Mouse (Mus musculus) neural tube, embryonic 12.5 days (tissue): ENCODE measurements around the gene Fgfr2. TPM values are rescaled to one million over a fixed set of nuclear protein-coding genes. Genes with fewer than 3 reads are reported as not detected.

Experiments
- ATAC-seq: fragments of 200-750 bp; cut with Nextera tagmentation; 2 replicates; pipeline ENCODE4 v1.8.0; 2017; ENCODE audit warnings: low read depth, mild to moderate bottlenecking, moderate TSS enrichment, moderate library complexity; ENCODE audit not compliant: low FRiP score
- H3K27ac ChIP-seq: fragments of 300-500 bp; sonication (generic); 2 replicates; pipeline ENCODE4 v1.5.1; 2016
- H3K27me3 ChIP-seq: fragments of 300-500 bp; sonication (generic); replicated peaks from 2 replicates; pipeline ENCODE4 v1.6.1; 2016; ENCODE audit warnings: mild to moderate bottlenecking
- H3K36me3 ChIP-seq: fragments of 300-500 bp; sonication (generic); 2 replicates; pipeline ENCODE4 v1.6.1; 2016; ENCODE audit warnings: mild to moderate bottlenecking
- H3K4me1 ChIP-seq: fragments of 300-500 bp; sonication (generic); 2 replicates; pipeline ENCODE4 v1.6.1; 2016
- H3K4me2 ChIP-seq: fragments of 300-500 bp; sonication (generic); replicated peaks from 2 replicates; pipeline ENCODE4 v1.6.1; 2016; ENCODE audit warnings: mild to moderate bottlenecking
- H3K4me3 ChIP-seq: fragments of 300-500 bp; sonication (generic); 2 replicates; pipeline ENCODE4 v1.5.1; 2016
- H3K9ac ChIP-seq: fragments of 300-500 bp; sonication (generic); 2 replicates; pipeline ENCODE4 v1.6.1; 2016; ENCODE audit warnings: mild to moderate bottlenecking
- H3K9me3 ChIP-seq: fragments of 300-500 bp; sonication (generic); 2 replicates; pipeline ENCODE4 v1.6.1; 2016; ENCODE audit warnings: mild to moderate bottlenecking
- whole genome bisulfite sequencing: fragments of 180-500 bp; shearing (Covaris S2); methylation state at CpG from one replicate; pipeline ENCODE4 v1.1.7; 2016; 5-methylcytosine and 5-hydroxymethylcytosine counted together
- polyA plus RNA-seq: library from polyadenylated mRNA; unstranded; fragments of >200 nt; fragmentation: Nextera tagmentation; extraction: Ambion mirVana; gene quantifications from 2 replicates; pipeline ENCODE4 v1.2.1, GENCODE M21; 2016

The Fgfr2 gene
- polyA plus RNA-seq, 1 experiment from 2014 or later = 65.0 TPM

GRCm38 (mm10) chr7:130900233-130900848, 2222.8 kb downstream of the Fgfr2 start:
- Histone ChIP-seq H3K9me3 (no peaks in the 10 kb centered on the region), H3K4me1 (no peaks in the 10 kb centered on the region), H3K9ac (no peak overlapping the region), H3K4me3 (no peak overlapping the region), H3K27ac (no peak overlapping the region), H3K36me3 (peaks cover 22% of the 10 kb centered on the region; the same call in 1 of the 2 replicates), H3K27me3 (no peaks in the 10 kb centered on the region), H3K4me2 (no peak overlapping the region)
- 96% methylated on average over 5 of the region's 5 CpGs for WGBS
- ATAC-seq = no peak

DNA sequence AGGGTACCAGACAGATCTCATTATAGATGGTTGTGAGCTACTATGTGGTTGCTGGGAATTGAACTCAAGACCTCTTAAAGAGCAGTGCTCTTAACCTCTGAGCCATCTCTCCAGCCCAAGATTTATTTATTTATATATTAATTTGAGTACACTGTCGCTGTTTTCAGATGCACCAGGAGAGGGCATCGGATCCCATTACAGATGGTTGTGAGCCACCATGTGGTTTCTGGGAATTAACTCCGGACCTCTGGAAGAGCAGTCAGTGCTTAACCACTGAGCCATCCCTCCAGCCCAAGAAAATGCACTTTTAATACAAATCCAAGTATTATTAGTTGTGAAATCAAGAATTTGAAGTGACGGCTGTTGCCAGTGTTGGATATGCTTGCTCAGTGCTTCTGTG, 2224.8 kb downstream of the Fgfr2 start:
- Histone ChIP-seq H3K4me3 (no peak overlapping the region), H3K4me1 (no peaks in the 10 kb centered on the region), H3K27ac (no peak overlapping the region), H3K4me2 (no peak overlapping the region), H3K9me3 (no peaks in the 10 kb centered on the region), H3K9ac (no peak overlapping the region), H3K36me3 (peaks cover 7% of the 10 kb centered on the region; the same call in 1 of the 2 replicates), H3K27me3 (no peaks in the 10 kb centered on the region)
- ATAC-seq = no peak
- 86% methylated on average over 4 of the region's 4 CpGs for WGBS

DNA sequence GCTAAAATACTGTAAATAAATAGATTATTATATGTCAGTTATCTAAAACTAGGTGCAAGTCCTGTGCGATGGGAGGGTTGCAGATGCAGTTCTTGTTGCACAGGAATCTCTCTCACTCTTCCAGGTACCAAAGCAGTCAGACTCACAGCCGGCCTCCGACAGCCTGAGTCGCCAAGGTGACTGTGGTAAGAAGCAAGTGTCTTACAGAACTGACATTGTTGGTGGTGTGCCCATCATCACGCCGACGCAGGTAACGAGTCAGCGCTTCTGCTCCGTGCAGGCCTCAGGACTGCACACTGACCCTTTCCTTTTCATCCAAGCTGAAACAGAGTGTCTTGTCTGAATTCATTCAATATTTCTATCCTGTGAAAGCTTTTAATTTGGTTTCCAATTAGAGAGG, 2225.9 kb downstream of the Fgfr2 start:
- Histone ChIP-seq H3K36me3 (peaks cover 12% of the 10 kb centered on the region), H3K27ac (no peak overlapping the region)

GRCm38 (mm10) chr7:130896064-130896463, 2227.1 kb downstream of the Fgfr2 start:
- peaks cover 20% of the 10 kb centered on the region for H3K36me3 ChIP-seq
- no peak for ATAC-seq
- WGBS = 80% methylated on average over 3 of the region's 3 CpGs

More for the DNA sequence above, 2225.9 kb downstream of the Fgfr2 start:
- 93% methylated on average over 10 of the region's 10 CpGs for WGBS
- ATAC-seq = no peak
- no peak overlapping the region for H3K4me3 ChIP-seq
- no peaks in the 10 kb centered on the region for H3K27me3 ChIP-seq
- no peaks in the 10 kb centered on the region for H3K4me1 ChIP-seq
- H3K4me2 ChIP-seq = no peak overlapping the region
- H3K9ac ChIP-seq = no peak overlapping the region
- H3K9me3 ChIP-seq = no peaks in the 10 kb centered on the region

GRCm38 (mm10) chr7:130895618-130895945, 2227.6 kb downstream of the Fgfr2 start:
- Histone ChIP-seq H3K4me3 (no peak overlapping the region), H3K9me3 (no peaks in the 10 kb centered on the region), H3K27me3 (no peaks in the 10 kb centered on the region), H3K9ac (no peak overlapping the region), H3K4me2 (no peak overlapping the region), H3K4me1 (no peaks in the 10 kb centered on the region), H3K27ac (no peak overlapping the region), H3K36me3 (peaks cover 18% of the 10 kb centered on the region)
- no peak for ATAC-seq
- 81% methylated on average over 2 of the region's 2 CpGs for WGBS

More at GRCm38 (mm10) chr7:130896064-130896463, 2227.1 kb downstream of the Fgfr2 start:
- H3K27me3 ChIP-seq = no peaks in the 10 kb centered on the region
- H3K4me2 ChIP-seq = no peak overlapping the region
- no peak overlapping the region for H3K27ac ChIP-seq
- no peak overlapping the region for H3K4me3 ChIP-seq
- H3K4me1 ChIP-seq = no peaks in the 10 kb centered on the region
- H3K9me3 ChIP-seq = no peaks in the 10 kb centered on the region
- H3K9ac ChIP-seq = no peak overlapping the region

- Histone ChIP-seq H3K27ac (no peak overlapping the region), H3K4me3 (no peak overlapping the region), H3K9ac (no peak overlapping the region), H3K9me3 (no peaks in the 10 kb centered on the region), H3K4me2 (no peak overlapping the region), H3K4me1 (no peaks in the 10 kb centered on the region), H3K36me3 (peaks cover 16% of the 10 kb centered on the region), H3K27me3 (no peaks in the 10 kb centered on the region)
- ATAC-seq = no peak
- 88% methylated on average over 9 of the region's 9 CpGs for WGBS
These were observed 2228.1 kb downstream of the Fgfr2 start for GRCm38 (mm10) chr7:130894931-130895617.

GRCm38 (mm10) chr7:130892973-130893372, 2230.2 kb downstream of the Fgfr2 start:
- no peaks in the 10 kb centered on the region for H3K4me1 ChIP-seq
- H3K9ac ChIP-seq = no peak overlapping the region
- no peak for ATAC-seq
- 85% methylated on average over 6 of the region's 6 CpGs for WGBS
- no peak overlapping the region for H3K4me3 ChIP-seq
- peaks cover 14% of the 10 kb centered on the region for H3K36me3 ChIP-seq
- no peak overlapping the region for H3K27ac ChIP-seq
- H3K27me3 ChIP-seq = no peaks in the 10 kb centered on the region
- no peaks in the 10 kb centered on the region for H3K9me3 ChIP-seq
- H3K4me2 ChIP-seq = no peak overlapping the region

- WGBS = 60% methylated on average over 2 of the region's 2 CpGs
- Histone ChIP-seq H3K9me3 (no peaks in the 10 kb centered on the region), H3K27ac (no peak overlapping the region), H3K4me2 (no peak overlapping the region), H3K36me3 (peaks cover 25% of the 10 kb centered on the region), H3K9ac (no peak overlapping the region), H3K27me3 (no peaks in the 10 kb centered on the region), H3K4me1 (no peaks in the 10 kb centered on the region), H3K4me3 (no peak overlapping the region)
- no peak for ATAC-seq
These were observed 2232.3 kb downstream of the Fgfr2 start for GRCm38 (mm10) chr7:130890871-130891270.

GRCm38 (mm10) chr7:130887946-130888345, 2235.2 kb downstream of the Fgfr2 start:
- Histone ChIP-seq H3K4me3 (no peak overlapping the region), H3K9ac (no peak overlapping the region), H3K9me3 (no peaks in the 10 kb centered on the region), H3K36me3 (peaks cover 29% of the 10 kb centered on the region), H3K27me3 (no peaks in the 10 kb centered on the region), H3K27ac (no peak overlapping the region), H3K4me1 (no peaks in the 10 kb centered on the region), H3K4me2 (no peak overlapping the region)
- no peak for ATAC-seq
- WGBS = 50% methylated on average over 3 of the region's 3 CpGs

DNA sequence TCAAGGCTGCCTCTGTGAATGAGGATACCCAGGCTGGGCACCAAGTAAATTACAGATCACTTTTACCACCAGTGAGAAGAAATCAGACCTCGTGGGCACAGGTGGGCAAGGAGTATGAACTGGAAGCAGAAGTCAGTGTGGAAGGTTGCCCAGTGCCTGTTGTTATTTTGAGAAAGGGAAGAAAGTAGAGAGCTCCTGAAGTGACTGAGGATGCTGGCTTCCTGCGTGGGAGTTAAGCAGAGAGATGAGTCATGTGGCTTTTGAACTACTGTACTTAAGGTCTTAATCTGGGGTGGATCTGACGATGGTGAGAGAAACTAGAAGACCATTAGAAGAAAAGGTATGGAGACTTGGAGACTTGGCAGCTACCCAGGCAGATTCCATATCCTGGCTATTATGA, 2236.9 kb downstream of the Fgfr2 start:
- Histone ChIP-seq H3K4me3 (no peak overlapping the region), H3K4me1 (no peaks in the 10 kb centered on the region), H3K9ac (no peak overlapping the region), H3K27me3 (no peaks in the 10 kb centered on the region), H3K36me3 (peaks cover 17% of the 10 kb centered on the region; the same call in 1 of the 2 replicates), H3K4me2 (no peak overlapping the region), H3K27ac (no peak overlapping the region), H3K9me3 (no peaks in the 10 kb centered on the region)
- no peak for ATAC-seq
- 92% methylated on average over 3 of the region's 3 CpGs for WGBS

- Histone ChIP-seq H3K4me1 (no peaks in the 10 kb centered on the region), H3K36me3 (peaks cover 15% of the 10 kb centered on the region; the same call in 1 of the 2 replicates), H3K4me2 (no peak overlapping the region), H3K4me3 (no peak overlapping the region), H3K9me3 (no peaks in the 10 kb centered on the region), H3K27ac (no peak overlapping the region), H3K27me3 (no peaks in the 10 kb centered on the region), H3K9ac (no peak overlapping the region)
- ATAC-seq = no peak
- WGBS = 89% methylated on average over 2 of the region's 2 CpGs
These were observed 2239.0 kb downstream of the Fgfr2 start for GRCm38 (mm10) chr7:130884161-130884560.

- H3K4me1 ChIP-seq = peaks cover 9% of the 10 kb centered on the region; the same call in 1 of the 2 replicates
- no peaks in the 10 kb centered on the region for H3K36me3 ChIP-seq
- H3K27ac ChIP-seq = no peak overlapping the region
- no peak overlapping the region for H3K4me3 ChIP-seq
- no peak for ATAC-seq
- WGBS = 62% methylated on average over 3 of the region's 3 CpGs
- no peaks in the 10 kb centered on the region for H3K27me3 ChIP-seq
- peak overlapping the region; percentile 72 for H3K4me2 ChIP-seq
- H3K9ac ChIP-seq = no peak overlapping the region
- H3K9me3 ChIP-seq = no peaks in the 10 kb centered on the region
These were observed 2255.9 kb downstream of the Fgfr2 start for GRCm38 (mm10) chr7:130867256-130867655.

GRCm38 (mm10) chr7:130866640-130867039, 2256.5 kb downstream of the Fgfr2 start:
- no peaks in the 10 kb centered on the region for H3K27me3 ChIP-seq
- H3K36me3 ChIP-seq = no peaks in the 10 kb centered on the region
- no peak for ATAC-seq
- H3K4me2 ChIP-seq = peak overlapping the region; percentile 72
- H3K4me3 ChIP-seq = peak overlapping the region; percentile 86
- H3K9ac ChIP-seq = peak overlapping the region; percentile 89
- H3K27ac ChIP-seq = 0 out of 2 replicates have a peak overlapping the region, but pooled peaks have one; percentile 20
- no peaks in the 10 kb centered on the region for H3K9me3 ChIP-seq
- WGBS = 1% methylated on average over 13 of the region's 13 CpGs
- H3K4me1 ChIP-seq = peaks cover 10% of the 10 kb centered on the region; the same call in 1 of the 2 replicates
